Mouse (Mus musculus): ENCODE measurements at regions not wholly inside any gene's neighbourhood (a gene's known extent, or its start where the extent isn't known, plus 50 kb on each side); places are given as distances from the start of the nearest gene placed in this dataset.
"Not testable (repeated sequence)": the region's sequence is repeated elsewhere in the genome, so short reads cannot be mapped to it uniquely, and the experiment has no call there.

- TF ChIP-seq POLR2A (IDR thresholded peaks at IDR 0.05; ENCODE audit: insufficient read depth, low read depth, low read length) = no peak
- no peak for TF ChIP-seq CTCF (IDR thresholded peaks at IDR 0.05; ENCODE audit: insufficient read depth, low read depth, low read length)
- peaks cover 2% of the 10 kb centered on the region; the same call in 1 of the 2 replicates for H3K4me1 ChIP-seq (ENCODE audit: control insufficient read depth, insufficient read depth, low read length)
- 80% methylated on average over 11 of the region's 11 CpGs for WGBS
- no peak overlapping the region for H3K27ac ChIP-seq (ENCODE audit: insufficient read depth, low read depth, low read length)
- no peak overlapping the region for H3K4me3 ChIP-seq (ENCODE audit: insufficient read depth, low read depth, low read length)
Measured at GRCm38 (mm10) chr1:78588036-78588435, 69.6 kb upstream of the Acsl3 start.

GRCm38 (mm10) chr1:78588660-78589059, 69.0 kb upstream of the Acsl3 start:
- not testable (repeated sequence) for H3K4me3 ChIP-seq (ENCODE audit: insufficient read depth, low read depth, low read length); H3K27ac ChIP-seq (ENCODE audit: insufficient read depth, low read depth, low read length); H3K4me1 ChIP-seq (ENCODE audit: control insufficient read depth, insufficient read depth, low read length)
- 60% methylated on average over 1 of the region's 1 CpGs for WGBS

- no peak overlapping the region for H3K4me3 ChIP-seq (ENCODE audit: insufficient read depth, low read depth, low read length)
- TF ChIP-seq CTCF (IDR thresholded peaks at IDR 0.05; ENCODE audit: insufficient read depth, low read depth, low read length) = no peak
- no peak for TF ChIP-seq POLR2A (IDR thresholded peaks at IDR 0.05; ENCODE audit: insufficient read depth, low read depth, low read length)
- H3K4me1 ChIP-seq (ENCODE audit: control insufficient read depth, insufficient read depth, low read length) = peaks cover 7% of the 10 kb centered on the region; the same call in 1 of the 2 replicates
- peak overlapping the region; percentile 73; the same call in 1 of the 2 replicates for H3K27ac ChIP-seq (ENCODE audit: insufficient read depth, low read depth, low read length)
- WGBS = 42% methylated on average over 5 of the region's 5 CpGs
Measured at GRCm38 (mm10) chr1:78590558-78590957, 67.1 kb upstream of the Acsl3 start.

GRCm38 (mm10) chr1:78593927-78594641, 63.5 kb upstream of the Acsl3 start:
- TF ChIP-seq CTCF (IDR thresholded peaks at IDR 0.05; ENCODE audit: insufficient read depth, low read depth, low read length) (no peak), POLR2A (IDR thresholded peaks at IDR 0.05; ENCODE audit: insufficient read depth, low read depth, low read length) (no peak)
- 0 out of 2 replicates have a peak overlapping the region, but pooled peaks have one; percentile 54 for H3K27ac ChIP-seq (ENCODE audit: insufficient read depth, low read depth, low read length)
- peaks cover 7% of the 10 kb centered on the region; the same call in 1 of the 2 replicates for H3K4me1 ChIP-seq (ENCODE audit: control insufficient read depth, insufficient read depth, low read length)
- no peak overlapping the region for H3K4me3 ChIP-seq (ENCODE audit: insufficient read depth, low read depth, low read length)
- 68% methylated on average over 14 of the region's 14 CpGs for WGBS

GRCm38 (mm10) chr1:78595521-78596139, 62.0 kb upstream of the Acsl3 start:
- TF ChIP-seq CTCF (IDR thresholded peaks at IDR 0.05; ENCODE audit: insufficient read depth, low read depth, low read length) = no peak
- TF ChIP-seq POLR2A (IDR thresholded peaks at IDR 0.05; ENCODE audit: insufficient read depth, low read depth, low read length) = no peak
- Histone ChIP-seq H3K4me1 (ENCODE audit: control insufficient read depth, insufficient read depth, low read length) (peaks cover 9% of the 10 kb centered on the region), H3K27ac (ENCODE audit: insufficient read depth, low read depth, low read length) (no peak overlapping the region), H3K4me3 (ENCODE audit: insufficient read depth, low read depth, low read length) (no peak overlapping the region)
- 94% methylated on average over 14 of the region's 14 CpGs for WGBS

GRCm38 (mm10) chr1:78598561-78598960, 59.1 kb upstream of the Acsl3 start:
- TF ChIP-seq CTCF (IDR thresholded peaks at IDR 0.05; ENCODE audit: insufficient read depth, low read depth, low read length) (no peak), POLR2A (IDR thresholded peaks at IDR 0.05; ENCODE audit: insufficient read depth, low read depth, low read length) (no peak)
- H3K4me3 ChIP-seq (ENCODE audit: insufficient read depth, low read depth, low read length) = no peak overlapping the region
- WGBS = 60% methylated on average over 5 of the region's 5 CpGs
- peaks cover 7% of the 10 kb centered on the region for H3K4me1 ChIP-seq (ENCODE audit: control insufficient read depth, insufficient read depth, low read length)
- no peak overlapping the region for H3K27ac ChIP-seq (ENCODE audit: insufficient read depth, low read depth, low read length)

- Histone ChIP-seq H3K4me3 (ENCODE audit: insufficient read depth, low read depth, low read length) (no peak overlapping the region), H3K4me1 (ENCODE audit: control insufficient read depth, insufficient read depth, low read length) (peaks cover 2% of the 10 kb centered on the region; the same call in 1 of the 2 replicates), H3K27ac (ENCODE audit: insufficient read depth, low read depth, low read length) (no peak overlapping the region)
- TF ChIP-seq POLR2A (IDR thresholded peaks at IDR 0.05; ENCODE audit: insufficient read depth, low read depth, low read length) = no peak
- TF ChIP-seq CTCF (IDR thresholded peaks at IDR 0.05; ENCODE audit: insufficient read depth, low read depth, low read length) = no peak
- 41% methylated on average over 1 of the region's 1 CpGs for WGBS
Measured at GRCm38 (mm10) chr1:78600666-78601065, 57.0 kb upstream of the Acsl3 start.

- 65% methylated on average over 3 of the region's 3 CpGs for WGBS
- H3K4me3 ChIP-seq (ENCODE audit: insufficient read depth, low read depth, low read length) = no peak overlapping the region
- TF ChIP-seq CTCF (IDR thresholded peaks at IDR 0.05; ENCODE audit: insufficient read depth, low read depth, low read length) (no peak), POLR2A (IDR thresholded peaks at IDR 0.05; ENCODE audit: insufficient read depth, low read depth, low read length) (no peak)
- peaks cover 2% of the 10 kb centered on the region; the same call in 1 of the 2 replicates for H3K4me1 ChIP-seq (ENCODE audit: control insufficient read depth, insufficient read depth, low read length)
- H3K27ac ChIP-seq (ENCODE audit: insufficient read depth, low read depth, low read length) = no peak overlapping the region
Measured at GRCm38 (mm10) chr1:78601568-78601967, 56.1 kb upstream of the Acsl3 start.

GRCm38 (mm10) chr1:78602039-78602438, 55.6 kb upstream of the Acsl3 start:
- no peak overlapping the region for H3K4me3 ChIP-seq (ENCODE audit: insufficient read depth, low read depth, low read length)
- TF ChIP-seq POLR2A (IDR thresholded peaks at IDR 0.05; ENCODE audit: insufficient read depth, low read depth, low read length) = no peak
- no peak for TF ChIP-seq CTCF (IDR thresholded peaks at IDR 0.05; ENCODE audit: insufficient read depth, low read depth, low read length)
- WGBS = 46% methylated on average over 3 of the region's 3 CpGs
- peaks cover 2% of the 10 kb centered on the region; the same call in 1 of the 2 replicates for H3K4me1 ChIP-seq (ENCODE audit: control insufficient read depth, insufficient read depth, low read length)
- no peak overlapping the region for H3K27ac ChIP-seq (ENCODE audit: insufficient read depth, low read depth, low read length)
